Mouse (Mus musculus) hindbrain, embryonic 11.5 days (tissue): ENCODE measurements at regions not wholly inside any gene's neighbourhood (a gene's known extent, or its start where the extent isn't known, plus 50 kb on each side); places are given as distances from the start of the nearest gene placed in this dataset.

Experiments used
- ATAC-seq: fragments of 200-750 bp; cut with Nextera tagmentation; 2 replicates; pipeline ENCODE4 v1.8.0; 2017; ENCODE audit warnings: mild to moderate bottlenecking, moderate TSS enrichment, moderate library complexity; ENCODE audit not compliant: low FRiP score
- DNase-seq: peaks from one replicate; pipeline ENCODE4 v3.0.0-alpha.2; 2015; ENCODE audit warnings: low spot score
- H3K27ac ChIP-seq: fragments of 300-500 bp; sonication (generic); 2 replicates; pipeline ENCODE4 v1.5.1; 2014; ENCODE audit warnings: mild to moderate bottlenecking, low read depth, low read length
- H3K27me3 ChIP-seq: fragments of 300-500 bp; sonication (generic); 2 replicates; pipeline ENCODE4 v1.6.1; 2014; ENCODE audit warnings: mild to moderate bottlenecking, low read length, moderate library complexity, mixed read lengths; ENCODE audit not compliant: control insufficient read depth, insufficient read depth
- H3K36me3 ChIP-seq: fragments of 300-500 bp; sonication (generic); 2 replicates; pipeline ENCODE4 v1.6.1; 2014; ENCODE audit warnings: mild to moderate bottlenecking, low read length, moderate library complexity, mixed read lengths; ENCODE audit not compliant: control insufficient read depth, insufficient read depth
- H3K4me1 ChIP-seq: fragments of 300-500 bp; sonication (generic); replicated peaks from 2 replicates; pipeline ENCODE4 v1.6.1; 2014; ENCODE audit warnings: low read length, mixed read lengths; ENCODE audit not compliant: control insufficient read depth, insufficient read depth
- H3K4me2 ChIP-seq: fragments of 300-500 bp; sonication (generic); replicated peaks from 2 replicates; pipeline ENCODE4 v1.6.1; 2014; ENCODE audit warnings: mild to moderate bottlenecking, low read depth, low read length
- H3K4me3 ChIP-seq: fragments of 300-500 bp; sonication (generic); 2 replicates; pipeline ENCODE4 v1.5.1; 2014; ENCODE audit warnings: low read depth, low read length
- H3K9ac ChIP-seq: fragments of 300-500 bp; sonication (generic); 2 replicates; pipeline ENCODE4 v1.6.1; 2014; ENCODE audit warnings: low read depth, low read length
- H3K9me3 ChIP-seq: fragments of 300-500 bp; sonication (generic); 2 replicates; pipeline ENCODE4 v1.6.1; 2016; ENCODE audit warnings: low read length; ENCODE audit not compliant: control insufficient read depth
- WGBS: fragments of 180-500 bp; shearing (Covaris S2); extraction: QIAGEN DNeasy Blood & Tissue Kit; methylation state at CpG from one replicate; pipeline ENCODE4 v1.1.7; 2014; 5-methylcytosine and 5-hydroxymethylcytosine counted together

GRCm38 (mm10) chr15:67423922-67424321 lies 923.2 kb upstream of the Lrrc6 start:
- Histone ChIP-seq H3K9ac (no peak overlapping the region), H3K9me3 (no peaks in the 10 kb centered on the region), H3K36me3 (no peaks in the 10 kb centered on the region), H3K4me3 (no peak overlapping the region), H3K4me1 (no peaks in the 10 kb centered on the region), H3K4me2 (no peak overlapping the region), H3K27ac (no peak overlapping the region), H3K27me3 (no peaks in the 10 kb centered on the region)
- ATAC-seq = no peak
- 79% methylated on average over 3 of the region's 3 CpGs for WGBS
- no peak for DNase-seq

GRCm38 (mm10) chr15:67422277-67422953 lies 921.7 kb upstream of the Lrrc6 start:
- no peak for DNase-seq
- WGBS = 80% methylated on average over 8 of the region's 8 CpGs

GRCm38 (mm10) chr15:67420776-67421175 lies 920.1 kb upstream of the Lrrc6 start:
- no peak for DNase-seq
- Histone ChIP-seq H3K4me3 (no peak overlapping the region), H3K4me2 (no peak overlapping the region), H3K9me3 (no peaks in the 10 kb centered on the region), H3K9ac (no peak overlapping the region), H3K27ac (no peak overlapping the region), H3K36me3 (no peaks in the 10 kb centered on the region), H3K27me3 (no peaks in the 10 kb centered on the region), H3K4me1 (no peaks in the 10 kb centered on the region)
- no peak for ATAC-seq
- WGBS = 74% methylated on average over 6 of the region's 6 CpGs

More at GRCm38 (mm10) chr15:67422277-67422953, 921.7 kb upstream of the Lrrc6 start:
- no peak for ATAC-seq
- no peaks in the 10 kb centered on the region for H3K27me3 ChIP-seq
- H3K4me2 ChIP-seq = no peak overlapping the region
- no peak overlapping the region for H3K9ac ChIP-seq
- H3K4me3 ChIP-seq = no peak overlapping the region
- no peaks in the 10 kb centered on the region for H3K36me3 ChIP-seq
- no peaks in the 10 kb centered on the region for H3K4me1 ChIP-seq
- no peaks in the 10 kb centered on the region for H3K9me3 ChIP-seq
- H3K27ac ChIP-seq = no peak overlapping the region

GRCm38 (mm10) chr15:67419733-67420132 lies 919.0 kb upstream of the Lrrc6 start:
- Histone ChIP-seq H3K9me3 (no peaks in the 10 kb centered on the region), H3K27ac (no peak overlapping the region), H3K9ac (no peak overlapping the region), H3K4me3 (no peak overlapping the region), H3K36me3 (no peaks in the 10 kb centered on the region), H3K4me2 (no peak overlapping the region), H3K4me1 (no peaks in the 10 kb centered on the region), H3K27me3 (no peaks in the 10 kb centered on the region)
- no peak for ATAC-seq
- no peak for DNase-seq
- WGBS = 89% methylated on average over 1 of the region's 1 CpGs

- no peak overlapping the region for H3K27ac ChIP-seq
- H3K9me3 ChIP-seq = no peaks in the 10 kb centered on the region
- ATAC-seq = no peak
- DNase-seq = no peak
- no peaks in the 10 kb centered on the region for H3K27me3 ChIP-seq
- no peak overlapping the region for H3K4me2 ChIP-seq
- H3K36me3 ChIP-seq = no peaks in the 10 kb centered on the region
- WGBS = 88% methylated on average over 2 of the region's 2 CpGs
- H3K4me3 ChIP-seq = no peak overlapping the region
- H3K4me1 ChIP-seq = no peaks in the 10 kb centered on the region
- no peak overlapping the region for H3K9ac ChIP-seq
Observed at GRCm38 (mm10) chr15:67417742-67418163, 917.0 kb upstream of the Lrrc6 start.

- no peak overlapping the region for H3K4me3 ChIP-seq
- no peak for ATAC-seq
- no peak overlapping the region for H3K9ac ChIP-seq
- no peaks in the 10 kb centered on the region for H3K4me1 ChIP-seq
- H3K27ac ChIP-seq = no peak overlapping the region
- H3K27me3 ChIP-seq = no peaks in the 10 kb centered on the region
- 80% methylated on average over 2 of the region's 2 CpGs for WGBS
- H3K9me3 ChIP-seq = no peaks in the 10 kb centered on the region
- H3K4me2 ChIP-seq = no peak overlapping the region
- no peak for DNase-seq
- H3K36me3 ChIP-seq = no peaks in the 10 kb centered on the region
Observed at GRCm38 (mm10) chr15:67415840-67416239, 915.1 kb upstream of the Lrrc6 start.

GRCm38 (mm10) chr15:67414371-67414930 lies 913.7 kb upstream of the Lrrc6 start:
- Histone ChIP-seq H3K9me3 (no peaks in the 10 kb centered on the region), H3K27me3 (no peaks in the 10 kb centered on the region), H3K4me2 (no peak overlapping the region), H3K9ac (no peak overlapping the region), H3K4me3 (no peak overlapping the region), H3K4me1 (no peaks in the 10 kb centered on the region), H3K36me3 (no peaks in the 10 kb centered on the region), H3K27ac (no peak overlapping the region)
- no peak for DNase-seq
- ATAC-seq = no peak
- WGBS = 90% methylated on average over 3 of the region's 3 CpGs

GRCm38 (mm10) chr15:67413581-67413980 lies 912.9 kb upstream of the Lrrc6 start:
- H3K27ac ChIP-seq = no peak overlapping the region
- no peaks in the 10 kb centered on the region for H3K9me3 ChIP-seq
- WGBS = 94% methylated on average over 3 of the region's 3 CpGs
- no peaks in the 10 kb centered on the region for H3K36me3 ChIP-seq
- no peak overlapping the region for H3K9ac ChIP-seq
- DNase-seq (no peak), ATAC-seq (no peak)
- H3K27me3 ChIP-seq = no peaks in the 10 kb centered on the region
- no peaks in the 10 kb centered on the region for H3K4me1 ChIP-seq
- H3K4me3 ChIP-seq = no peak overlapping the region
- no peak overlapping the region for H3K4me2 ChIP-seq

GRCm38 (mm10) chr15:67412394-67412793 lies 911.7 kb upstream of the Lrrc6 start:
- H3K4me2 ChIP-seq = no peak overlapping the region
- no peak overlapping the region for H3K4me3 ChIP-seq
- no peaks in the 10 kb centered on the region for H3K27me3 ChIP-seq
- no peaks in the 10 kb centered on the region for H3K9me3 ChIP-seq
- no peak overlapping the region for H3K27ac ChIP-seq
- DNase-seq = no peak
- 90% methylated on average over 1 of the region's 1 CpGs for WGBS
- H3K36me3 ChIP-seq = no peaks in the 10 kb centered on the region
- ATAC-seq = no peak
- H3K4me1 ChIP-seq = no peaks in the 10 kb centered on the region
- no peak overlapping the region for H3K9ac ChIP-seq
